Mouse (Mus musculus) stomach, embryonic 14.5 days (tissue): ENCODE results near the gene Oas1a. TPM values are rescaled to one million over a fixed set of nuclear protein-coding genes. Genes with fewer than 3 reads are reported as not detected.

Experiments
- ATAC-seq: fragments of 200-750 bp; cut with Nextera tagmentation; 2 replicates; pipeline ENCODE4 v1.8.0; 2017; ENCODE audit warnings: low read depth, moderate TSS enrichment; ENCODE audit not compliant: insufficient number of reproducible peaks, insufficient read depth, low FRiP score
- H3K27ac ChIP-seq: fragments of 300-500 bp; sonication (generic); 2 replicates; pipeline ENCODE4 v1.5.1; 2014; ENCODE audit warnings: mild to moderate bottlenecking, low read length, moderate library complexity, mixed read lengths
- H3K27me3 ChIP-seq: fragments of 300-500 bp; sonication (generic); 2 replicates; pipeline ENCODE4 v1.6.1; 2014; ENCODE audit warnings: low read length, control low read depth, mixed read lengths; ENCODE audit not compliant: control insufficient read depth, insufficient read depth
- H3K36me3 ChIP-seq: fragments of 300-500 bp; sonication (generic); 2 replicates; pipeline ENCODE4 v1.6.1; 2014; ENCODE audit warnings: mild to moderate bottlenecking, control low read depth, low read length, moderate library complexity, mixed read lengths; ENCODE audit not compliant: control insufficient read depth, insufficient read depth
- H3K4me1 ChIP-seq: fragments of 300-500 bp; sonication (generic); 2 replicates; pipeline ENCODE4 v1.6.1; 2014; ENCODE audit warnings: low read length, control low read depth, mixed read lengths; ENCODE audit not compliant: control insufficient read depth, insufficient read depth
- H3K4me2 ChIP-seq: fragments of 300-500 bp; sonication (generic); replicated peaks from 2 replicates; pipeline ENCODE4 v1.6.1; 2014; ENCODE audit warnings: low read depth, low read length, control low read depth
- H3K4me3 ChIP-seq: fragments of 300-500 bp; sonication (generic); 2 replicates; pipeline ENCODE4 v1.5.1; 2014; ENCODE audit warnings: low read depth, low read length, control low read depth
- H3K9ac ChIP-seq: fragments of 300-500 bp; sonication (generic); replicated peaks from 2 replicates; pipeline ENCODE4 v1.6.1; 2014; ENCODE audit warnings: low read depth, mild to moderate bottlenecking, control low read depth, low read length, moderate library complexity, mixed read lengths
- H3K9me3 ChIP-seq: fragments of 300-500 bp; sonication (generic); 2 replicates; pipeline ENCODE4 v1.6.1; 2016; ENCODE audit warnings: low read depth, low read length, control low read depth; ENCODE audit not compliant: control insufficient read depth
- WGBS: fragments of 180-500 bp; shearing (Covaris S2); extraction: QIAGEN DNeasy Blood & Tissue Kit; methylation state at CpG from one replicate; pipeline ENCODE4 v1.1.7; 2014; 5-methylcytosine and 5-hydroxymethylcytosine counted together
- polyA plus RNA-seq: library from polyadenylated mRNA; unstranded; fragments of >200 nt; fragmentation: Nextera tagmentation; extraction: Ambion mirVana; gene quantifications from 2 replicates; pipeline ENCODE4 v1.2.1, GENCODE M21; 2014

Oas1a gene
- polyA plus RNA-seq, 1 experiment from 2014 or later: 2.2 TPM

- Histone ChIP-seq H3K4me3 (no peak overlapping the region), H3K9ac (no peak overlapping the region), H3K27me3 (no peaks in the 10 kb centered on the region), H3K36me3 (no peaks in the 10 kb centered on the region), H3K4me2 (no peak overlapping the region), H3K27ac (no peak overlapping the region), H3K4me1 (no peaks in the 10 kb centered on the region), H3K9me3 (no peaks in the 10 kb centered on the region)
- no peak for ATAC-seq
- WGBS: 79% methylated on average over 7 of the region's 7 CpGs
Observed at GRCm38 (mm10) chr5:120870782-120871181, 36.5 kb downstream of the Oas1a start.

GRCm38 (mm10) chr5:120870081-120870480 is 37.2 kb downstream of the Oas1a start:
- H3K27ac ChIP-seq: no peak overlapping the region
- no peak overlapping the region for H3K4me3 ChIP-seq
- 52% methylated on average over 3 of the region's 3 CpGs for WGBS
- no peaks in the 10 kb centered on the region for H3K4me1 ChIP-seq
- no peak overlapping the region for H3K4me2 ChIP-seq
- no peaks in the 10 kb centered on the region for H3K9me3 ChIP-seq
- H3K36me3 ChIP-seq: no peaks in the 10 kb centered on the region
- ATAC-seq: no peak
- H3K9ac ChIP-seq: no peak overlapping the region
- no peaks in the 10 kb centered on the region for H3K27me3 ChIP-seq

GRCm38 (mm10) chr5:120869436-120870015 is 37.8 kb downstream of the Oas1a start:
- WGBS: 80% methylated on average over 7 of the region's 7 CpGs
- no peak overlapping the region for H3K4me3 ChIP-seq
- no peak overlapping the region for H3K9ac ChIP-seq
- no peak overlapping the region for H3K4me2 ChIP-seq
- no peak for ATAC-seq
- H3K9me3 ChIP-seq: no peaks in the 10 kb centered on the region
- H3K27me3 ChIP-seq: no peaks in the 10 kb centered on the region
- no peaks in the 10 kb centered on the region for H3K36me3 ChIP-seq
- H3K27ac ChIP-seq: no peak overlapping the region
- no peaks in the 10 kb centered on the region for H3K4me1 ChIP-seq

GRCm38 (mm10) chr5:120865336-120865860 is 41.9 kb downstream of the Oas1a start:
- Histone ChIP-seq H3K9ac (no peak overlapping the region), H3K27ac (no peak overlapping the region), H3K4me2 (no peak overlapping the region), H3K27me3 (no peaks in the 10 kb centered on the region), H3K4me3 (no peak overlapping the region), H3K4me1 (no peaks in the 10 kb centered on the region), H3K36me3 (no peaks in the 10 kb centered on the region), H3K9me3 (no peaks in the 10 kb centered on the region)
- WGBS: 80% methylated on average over 3 of the region's 3 CpGs
- ATAC-seq: no peak

GRCm38 (mm10) chr5:120861121-120861520 is 46.2 kb downstream of the Oas1a start, which contains the start of gene Oas1h:
Gene Oas1h (plus strand): TSS chr5:120861421.
- H3K4me3 ChIP-seq: no peak within 1 kb of the TSS
- no peaks in the 10 kb centered on the region for H3K4me1 ChIP-seq
- no peaks in the 10 kb centered on the region for H3K9me3 ChIP-seq
- H3K27ac ChIP-seq: no peak within 1 kb of the TSS
- whole genome bisulfite sequencing: 36% methylated on average over 4 of the region's 4 CpGs
- H3K36me3 ChIP-seq: no peaks in the 10 kb centered on the region
- H3K27me3 ChIP-seq: no peaks in the 10 kb centered on the region
- H3K4me2 ChIP-seq: no peak within 1 kb of the TSS
- no peak for ATAC-seq
- H3K9ac ChIP-seq: no peak within 1 kb of the TSS

- Histone ChIP-seq H3K9me3 (peaks cover 4% of the 10 kb centered on the region; the same call in 1 of the 2 replicates), H3K4me2 (no peak overlapping the region), H3K4me3 (no peak overlapping the region), H3K36me3 (no peaks in the 10 kb centered on the region), H3K4me1 (no peaks in the 10 kb centered on the region), H3K9ac (no peak overlapping the region), H3K27ac (no peak overlapping the region), H3K27me3 (no peaks in the 10 kb centered on the region)
- 75% methylated on average over 2 of the region's 2 CpGs for whole genome bisulfite sequencing
- ATAC-seq: no peak
Observed at GRCm38 (mm10) chr5:120859241-120859640, 48.1 kb downstream of the Oas1a start.

- Histone ChIP-seq H3K27ac (no peak overlapping the region), H3K4me3 (no peak overlapping the region), H3K4me1 (no peaks in the 10 kb centered on the region), H3K36me3 (no peaks in the 10 kb centered on the region), H3K9me3 (peaks cover 7% of the 10 kb centered on the region; the same call in 1 of the 2 replicates), H3K9ac (no peak overlapping the region), H3K27me3 (no peaks in the 10 kb centered on the region), H3K4me2 (no peak overlapping the region)
- WGBS: 68% methylated on average over 3 of the region's 3 CpGs
- ATAC-seq: no peak
Observed at GRCm38 (mm10) chr5:120849601-120850136, 57.7 kb downstream of the Oas1a start.

GRCm38 (mm10) chr5:120847067-120847466 is 60.3 kb downstream of the Oas1a start, which contains the start of gene Oas1f:
Gene Oas1f (plus strand): TSS chr5:120847367.
- H3K27me3 ChIP-seq: no peaks in the 10 kb centered on the region
- H3K4me1 ChIP-seq: no peaks in the 10 kb centered on the region
- H3K9ac ChIP-seq: no peak within 1 kb of the TSS
- no peak within 1 kb of the TSS for H3K27ac ChIP-seq
- ATAC-seq: no peak
- H3K36me3 ChIP-seq: no peaks in the 10 kb centered on the region
- H3K4me2 ChIP-seq: no peak within 1 kb of the TSS
- H3K9me3 ChIP-seq: no peaks in the 10 kb centered on the region
- 59% methylated on average over 4 of the region's 4 CpGs for whole genome bisulfite sequencing
- H3K4me3 ChIP-seq: no peak within 1 kb of the TSS
